In genomic region chr16:35441346-35442025, GRCm38 (mm10) we compare ENCODE assay signal across 14 mouse cellular contexts. TPM values are rescaled to one million over a fixed set of nuclear protein-coding genes. Genes with fewer than 3 reads are reported as not detected.
A peak's percentile ranks its signal among the peaks of the same experiment; 100 is the strongest.
DNase-seq lines count a peak whose midpoint lies in the region; ATAC-seq lines count a peak whose summit lies in the region.
"Had no signal": no experiment of that assay in that cellular context is flagged by ENCODE, and none has a peak within 500 bp of the region (broad histone marks: within the 10 kb centered on the region; RNA-seq: fewer than 3 reads in every experiment).

No protein-coding gene starts in this region.

- H3K27me3 ChIP-seq in heart, embryonic 11.5 days (ENCODE audit: control insufficient read depth, insufficient read depth, low read length), result no peaks in the 10 kb centered on the region
- H3K27me3 ChIP-seq: embryonic facial prominence, embryonic 15.5 days; megakaryocyte, embryonic 14.5 days; stomach, embryonic 15.5 days had no signal

- H3K9ac ChIP-seq in heart, embryonic 11.5 days (ENCODE audit: low read depth, low read length), result no peak overlapping the region
- H3K9ac ChIP-seq: embryonic facial prominence, embryonic 15.5 days; liver, postnatal 0 days; stomach, embryonic 15.5 days had no signal

- ATAC-seq in heart, embryonic 11.5 days (replicated peaks; ENCODE audit: insufficient number of reproducible peaks, low FRiP score, low TSS enrichment), result no peak
- ATAC-seq: liver, postnatal 0 days had no signal

- peak; percentile 66 to 74 for DNase-seq in left cerebral cortex, adult 18-20 months (ENCODE audit: low spot score in 2 of 2)
- DNase-seq in left cerebral cortex, adult 11 months (ENCODE audit: low spot score), result no peak
- peak; percentile 56 to 79 for DNase-seq in frontal cortex, adult 2 months (ENCODE audit: extremely low spot score in 1 of 2, low spot score in 1 of 2)
- DNase-seq in layer of hippocampus, adult 11-12 months (ENCODE audit: low spot score), result peak; percentile 85
- peak; percentile 74 to 80 for DNase-seq in left cerebral cortex, postnatal 14 days (ENCODE audit: low spot score in 2 of 2)
- DNase-seq in cerebellum, postnatal 4 days (ENCODE audit: low spot score in 2 of 2), result no peak
- no peak for DNase-seq in gastrocnemius, postnatal 10 days
- DNase-seq: adrenal gland, postnatal 25 days; liver, postnatal 0 days had no signal

- intact Hi-C loops in left cerebral cortex, postnatal 14 days (cut with DNase I), result no loop called here

- H3K9me3 ChIP-seq in heart, embryonic 11.5 days (replicated peaks; ENCODE audit: control insufficient read depth, low read length), result no peaks in the 10 kb centered on the region
- H3K9me3 ChIP-seq: embryonic facial prominence, embryonic 15.5 days; stomach, embryonic 15.5 days had no signal

- no peak overlapping the region for H3K4me2 ChIP-seq in heart, embryonic 11.5 days
- H3K4me2 ChIP-seq: embryonic facial prominence, embryonic 15.5 days; stomach, embryonic 15.5 days had no signal

- no peak overlapping the region for H3K27ac ChIP-seq in heart, embryonic 11.5 days (ENCODE audit: low read depth, low read length)
- H3K27ac ChIP-seq: embryonic facial prominence, embryonic 15.5 days; stomach, embryonic 15.5 days had no signal

- no peaks in the 10 kb centered on the region for H3K36me3 ChIP-seq in heart, embryonic 11.5 days (ENCODE audit: control insufficient read depth, insufficient read depth, low read length)

- H3K4me3 ChIP-seq in heart, embryonic 11.5 days (ENCODE audit: low read depth, low read length), result no peak overlapping the region
- H3K4me3 ChIP-seq: embryonic facial prominence, embryonic 15.5 days; megakaryocyte, embryonic 14.5 days; stomach, embryonic 15.5 days had no signal

- WGBS in heart, embryonic 11.5 days (ENCODE audit: insufficient replicate concordance), result 86% methylated on average over 9 of the region's 9 CpGs

- peaks cover 9% of the 10 kb centered on the region for H3K4me1 ChIP-seq in heart, embryonic 11.5 days (ENCODE audit: control insufficient read depth, insufficient read depth, low read length)
- H3K4me1 ChIP-seq: embryonic facial prominence, embryonic 15.5 days; stomach, embryonic 15.5 days had no signal

RNA-seq across cellular contexts. Expression of gene Pdia5, which starts 49.2 kb away (rescaled TPM):
- total RNA-seq in left cerebral cortex, adult 18-20 months (2021), result 1 to 10 TPM; 3.1 to 3.5 TPM
- 8.8 and 9.5 TPM in 2 replicates for polyA plus RNA-seq in frontal cortex, adult 2 months (2012; rRNA removed)
- 1 to 10 TPM; 3.8 to 4.3 TPM for total RNA-seq in left cerebral cortex, postnatal 14 days (2021)
- 12.9 and 15.0 TPM in 2 replicates for polyA plus RNA-seq in heart, embryonic 11.5 days (2014; fragmentation: Nextera tagmentation; extraction: Ambion mirVana)
- 10 to 100 TPM in 1 of 2 experiments, 1 to 10 TPM in 1; 7.5 to 12.4 TPM for total RNA-seq in gastrocnemius, postnatal 10 days (2021)
- total RNA-seq: MEL had no signal

Comparison
In these comparisons a context has a peak if more than half of its experiments do, and no peak if none do; other contexts are left out.
1. DNase-seq: peak in left cerebral cortex, adult 18-20 months (2 of 2), frontal cortex, adult 2 months (2 of 2), layer of hippocampus, adult 11-12 months (single experiment) and left cerebral cortex, postnatal 14 days (2 of 2); none in left cerebral cortex, adult 11 months (single experiment), cerebellum, postnatal 4 days (0 of 2) and gastrocnemius, postnatal 10 days (single experiment).